Mouse (Mus musculus): ENCODE measurements around the gene Mipep.

- TF ChIP-seq POLR2A (IDR thresholded peaks at IDR 0.05; ENCODE audit: low read depth, low read length): no peak
- no peak for TF ChIP-seq CTCF (IDR thresholded peaks at IDR 0.05; ENCODE audit: extremely low read depth, insufficient read depth, insufficient read length, insufficient replicate concordance)
These were observed 151.3 kb downstream of the Mipep start for GRCm38 (mm10) chr14:60935705-60936104.
